Mouse (Mus musculus): ENCODE measurements around the gene Retnla. TPM values are rescaled to one million over a fixed set of nuclear protein-coding genes. Genes with fewer than 3 reads are reported as not detected.
"Not testable (repeated sequence)": the region's sequence is repeated elsewhere in the genome, so short reads cannot be mapped to it uniquely, and the experiment has no call there.

Gene Retnla
- 1 to 10 TPM in 1 of 2 experiments, under 1 TPM in 1; 0.66 to 1.6 TPM for total RNA-seq (2021)
- long read RNA-seq, experiment 1: 0 reads
- long read RNA-seq, experiment 2: 0 reads

- no peak for DNase-seq (ENCODE audit: low spot score in 2 of 2)
- intact Hi-C loops (cut with DNase I): no loop called here
Observed at GRCm38 (mm10) chr16:48842266-48842665, at the start of gene Retnla. Retnla (plus strand) TSS chr16:48842551.

- no peak for DNase-seq (ENCODE audit: low spot score in 2 of 2)
- intact Hi-C loops (cut with DNase I): no loop called here
Observed at GRCm38 (mm10) chr16:48798285-48798684, 44.1 kb upstream of the Retnla start.

GRCm38 (mm10) chr16:48799470-48799869 is 42.9 kb upstream of the Retnla start:
- intact Hi-C loops (cut with DNase I): no loop called here
- DNase-seq (ENCODE audit: low spot score in 2 of 2): no peak

- no peak for DNase-seq (ENCODE audit: low spot score in 2 of 2)
- intact Hi-C loops (cut with DNase I): no loop called here
Observed at GRCm38 (mm10) chr16:48800906-48801305, 41.4 kb upstream of the Retnla start.

GRCm38 (mm10) chr16:48805412-48805811 is 36.9 kb upstream of the Retnla start:
- peak in 1 of 2 experiments; percentile 8 for DNase-seq (ENCODE audit: low spot score in 2 of 2)
- intact Hi-C loops (cut with DNase I): no loop called here

- intact Hi-C loops (cut with DNase I): no loop called here
- DNase-seq (ENCODE audit: low spot score in 2 of 2): no peak
Observed at GRCm38 (mm10) chr16:48806521-48806920, 35.8 kb upstream of the Retnla start.

- intact Hi-C loops (cut with DNase I): no loop called here
Observed at GRCm38 (mm10) chr16:48809374-48809773, 33.0 kb upstream of the Retnla start.

GRCm38 (mm10) chr16:48811881-48812436 is 30.4 kb upstream of the Retnla start:
- intact Hi-C loops (cut with DNase I): no loop called here
- no peak for DNase-seq (ENCODE audit: low spot score in 2 of 2)

More at GRCm38 (mm10) chr16:48809374-48809773, 33.0 kb upstream of the Retnla start:
- peak in 1 of 2 experiments; percentile 25 for DNase-seq (ENCODE audit: low spot score in 2 of 2)

- DNase-seq (ENCODE audit: low spot score in 2 of 2): no peak
- intact Hi-C loops (cut with DNase I): no loop called here
Observed at GRCm38 (mm10) chr16:48816695-48817094, 25.7 kb upstream of the Retnla start, which contains the start of gene Retnlb. Retnlb (plus strand) TSS chr16:48816856.

GRCm38 (mm10) chr16:48818524-48818923 is 23.8 kb upstream of the Retnla start:
- no peak for DNase-seq (ENCODE audit: low spot score in 2 of 2)
- intact Hi-C loops (cut with DNase I): no loop called here

GRCm38 (mm10) chr16:48826474-48826873 is 15.9 kb upstream of the Retnla start:
- no peak for DNase-seq (ENCODE audit: low spot score in 2 of 2)
- intact Hi-C loops (cut with DNase I): no loop called here

- intact Hi-C loops (cut with DNase I): no loop called here
Observed at GRCm38 (mm10) chr16:48827625-48828024, 14.7 kb upstream of the Retnla start.

GRCm38 (mm10) chr16:48829060-48829459 is 13.3 kb upstream of the Retnla start:
- DNase-seq (ENCODE audit: low spot score in 2 of 2): no peak
- intact Hi-C loops (cut with DNase I): no loop called here

More at GRCm38 (mm10) chr16:48827625-48828024, 14.7 kb upstream of the Retnla start:
- DNase-seq (ENCODE audit: low spot score in 2 of 2): no peak

- intact Hi-C loops (cut with DNase I): no loop called here
- no peak for DNase-seq (ENCODE audit: low spot score in 2 of 2)
Observed at GRCm38 (mm10) chr16:48832055-48832454, 10.3 kb upstream of the Retnla start.

- intact Hi-C loops (cut with DNase I); DNase-seq (ENCODE audit: low spot score in 2 of 2): not testable (repeated sequence)
Observed at GRCm38 (mm10) chr16:48833626-48834025, 8.7 kb upstream of the Retnla start.

- no peak for DNase-seq (ENCODE audit: low spot score in 2 of 2)
- intact Hi-C loops (cut with DNase I): no loop called here
Observed at GRCm38 (mm10) chr16:48843671-48844386, 1.5 kb downstream of the Retnla start.

- intact Hi-C loops (cut with DNase I); DNase-seq (ENCODE audit: low spot score in 2 of 2): not testable (repeated sequence)
Observed at GRCm38 (mm10) chr16:48865004-48865403, 22.7 kb downstream of the Retnla start.

- intact Hi-C loops (cut with DNase I): no loop called here
- DNase-seq (ENCODE audit: low spot score in 2 of 2): no peak
Observed at GRCm38 (mm10) chr16:48867690-48868089, 25.3 kb downstream of the Retnla start.

GRCm38 (mm10) chr16:48868663-48869062 is 26.3 kb downstream of the Retnla start:
- intact Hi-C loops (cut with DNase I): no loop called here
- DNase-seq (ENCODE audit: low spot score in 2 of 2): no peak

- DNase-seq (ENCODE audit: low spot score in 2 of 2): no peak
- intact Hi-C loops (cut with DNase I): no loop called here
Observed at GRCm38 (mm10) chr16:48869671-48870070, 27.3 kb downstream of the Retnla start.

- no peak for DNase-seq (ENCODE audit: low spot score in 2 of 2)
- intact Hi-C loops (cut with DNase I): no loop called here
Observed at GRCm38 (mm10) chr16:48871754-48872153, 29.4 kb downstream of the Retnla start.
